Mouse (Mus musculus) hindbrain, embryonic 12.5 days (tissue): ENCODE results near the gene Sorcs3. TPM values are rescaled to one million over a fixed set of nuclear protein-coding genes. Genes with fewer than 3 reads are reported as not detected.

ENCODE experiments used
- ATAC-seq: fragments of 200-750 bp; cut with Nextera tagmentation; 2 replicates; pipeline ENCODE4 v1.8.0; 2017; ENCODE audit warnings: moderate TSS enrichment; ENCODE audit not compliant: low FRiP score
- H3K27ac ChIP-seq: fragments of 300-500 bp; sonication (generic); 2 replicates; pipeline ENCODE4 v1.5.1; 2016; ENCODE audit warnings: mild to moderate bottlenecking
- H3K27me3 ChIP-seq: fragments of 300-500 bp; sonication (generic); 2 replicates; pipeline ENCODE4 v1.6.1; 2016; ENCODE audit warnings: mild to moderate bottlenecking
- H3K36me3 ChIP-seq: fragments of 300-500 bp; sonication (generic); 2 replicates; pipeline ENCODE4 v1.6.1; 2016; ENCODE audit warnings: mild to moderate bottlenecking
- H3K4me1 ChIP-seq: fragments of 300-500 bp; sonication (generic); 2 replicates; pipeline ENCODE4 v1.6.1; 2016
- H3K4me2 ChIP-seq: fragments of 300-500 bp; sonication (generic); replicated peaks from 2 replicates; pipeline ENCODE4 v1.6.1; 2016; ENCODE audit warnings: mild to moderate bottlenecking
- H3K4me3 ChIP-seq: fragments of 300-500 bp; sonication (generic); 2 replicates; pipeline ENCODE4 v1.5.1; 2016; ENCODE audit warnings: mild to moderate bottlenecking
- H3K9ac ChIP-seq: fragments of 300-500 bp; sonication (generic); 2 replicates; pipeline ENCODE4 v1.6.1; 2016; ENCODE audit warnings: mild to moderate bottlenecking, moderate library complexity
- H3K9me3 ChIP-seq: fragments of 300-500 bp; sonication (generic); replicated peaks from 2 replicates; pipeline ENCODE4 v1.6.1; 2016; ENCODE audit warnings: mild to moderate bottlenecking
- WGBS: fragments of 180-500 bp; shearing (Covaris S2); methylation state at CpG from one replicate; pipeline ENCODE4 v1.1.7; 2016; 5-methylcytosine and 5-hydroxymethylcytosine counted together
- polyA plus RNA-seq: library from polyadenylated mRNA; unstranded; fragments of >200 nt; fragmentation: Nextera tagmentation; extraction: Ambion mirVana; gene quantifications from 2 replicates; pipeline ENCODE4 v1.2.1, GENCODE M21; 2016

Gene Sorcs3
- polyA plus RNA-seq, 1 experiment from 2014 or later: 7.6 TPM

GRCm38 (mm10) chr19:48575736-48576135 is 369.9 kb downstream of the Sorcs3 start:
- H3K27me3 ChIP-seq: no peaks in the 10 kb centered on the region
- WGBS: 62% methylated on average over 1 of the region's 1 CpGs
- no peak overlapping the region for H3K4me2 ChIP-seq

GRCm38 (mm10) chr19:48577169-48577568 is 371.3 kb downstream of the Sorcs3 start:
- H3K4me1 ChIP-seq: no peaks in the 10 kb centered on the region
- no peak overlapping the region for H3K4me2 ChIP-seq
- no peaks in the 10 kb centered on the region for H3K36me3 ChIP-seq
- no peak overlapping the region for H3K9ac ChIP-seq
- H3K27ac ChIP-seq: no peak overlapping the region
- H3K9me3 ChIP-seq: no peaks in the 10 kb centered on the region
- H3K27me3 ChIP-seq: no peaks in the 10 kb centered on the region
- ATAC-seq: no peak
- no peak overlapping the region for H3K4me3 ChIP-seq
- 63% methylated on average over 5 of the region's 5 CpGs for WGBS

More at GRCm38 (mm10) chr19:48575736-48576135, 369.9 kb downstream of the Sorcs3 start:
- no peak overlapping the region for H3K9ac ChIP-seq
- no peak overlapping the region for H3K4me3 ChIP-seq
- ATAC-seq: no peak
- no peaks in the 10 kb centered on the region for H3K9me3 ChIP-seq
- no peaks in the 10 kb centered on the region for H3K4me1 ChIP-seq
- no peaks in the 10 kb centered on the region for H3K36me3 ChIP-seq
- H3K27ac ChIP-seq: no peak overlapping the region

- H3K4me3 ChIP-seq: no peak overlapping the region
- ATAC-seq: no peak
- H3K4me1 ChIP-seq: no peaks in the 10 kb centered on the region
- no peak overlapping the region for H3K27ac ChIP-seq
- H3K9me3 ChIP-seq: no peaks in the 10 kb centered on the region
- H3K9ac ChIP-seq: no peak overlapping the region
- no peak overlapping the region for H3K4me2 ChIP-seq
- WGBS: 79% methylated on average over 8 of the region's 8 CpGs
- no peaks in the 10 kb centered on the region for H3K27me3 ChIP-seq
- H3K36me3 ChIP-seq: no peaks in the 10 kb centered on the region
Measured at GRCm38 (mm10) chr19:48584938-48585560, 379.2 kb downstream of the Sorcs3 start.

GRCm38 (mm10) chr19:48616951-48617350 is 411.1 kb downstream of the Sorcs3 start:
- WGBS: 60% methylated on average over 1 of the region's 1 CpGs
- H3K4me1 ChIP-seq: no peaks in the 10 kb centered on the region
- H3K27me3 ChIP-seq: no peaks in the 10 kb centered on the region
- no peak overlapping the region for H3K4me2 ChIP-seq
- no peak overlapping the region for H3K27ac ChIP-seq
- H3K9ac ChIP-seq: no peak overlapping the region
- no peaks in the 10 kb centered on the region for H3K9me3 ChIP-seq
- ATAC-seq: no peak
- H3K4me3 ChIP-seq: no peak overlapping the region
- no peaks in the 10 kb centered on the region for H3K36me3 ChIP-seq

GRCm38 (mm10) chr19:48630671-48631327 is 425.0 kb downstream of the Sorcs3 start:
- peak; percentile 87 for ATAC-seq
- no peak overlapping the region for H3K4me3 ChIP-seq

GRCm38 (mm10) chr19:48642566-48642965 is 436.7 kb downstream of the Sorcs3 start:
- H3K27ac ChIP-seq: no peak overlapping the region
- H3K9ac ChIP-seq: no peak overlapping the region
- H3K27me3 ChIP-seq: no peaks in the 10 kb centered on the region
- no peaks in the 10 kb centered on the region for H3K36me3 ChIP-seq
- H3K4me2 ChIP-seq: no peak overlapping the region
- WGBS: 84% methylated on average over 4 of the region's 4 CpGs
- no peak overlapping the region for H3K4me3 ChIP-seq
- H3K9me3 ChIP-seq: no peaks in the 10 kb centered on the region
- H3K4me1 ChIP-seq: peaks cover 4% of the 10 kb centered on the region; the same call in 1 of the 2 replicates
- no peak for ATAC-seq

More at GRCm38 (mm10) chr19:48630671-48631327, 425.0 kb downstream of the Sorcs3 start:
- no peaks in the 10 kb centered on the region for H3K36me3 ChIP-seq
- no peak overlapping the region for H3K27ac ChIP-seq
- 32% methylated on average over 6 of the region's 6 CpGs for WGBS
- H3K4me1 ChIP-seq: peaks cover 7% of the 10 kb centered on the region; the same call in 1 of the 2 replicates
- H3K4me2 ChIP-seq: no peak overlapping the region
- H3K27me3 ChIP-seq: no peaks in the 10 kb centered on the region
- H3K9me3 ChIP-seq: no peaks in the 10 kb centered on the region
- H3K9ac ChIP-seq: no peak overlapping the region

GRCm38 (mm10) chr19:48649941-48650340 is 444.1 kb downstream of the Sorcs3 start:
- H3K9me3 ChIP-seq: no peaks in the 10 kb centered on the region
- no peak overlapping the region for H3K27ac ChIP-seq
- no peaks in the 10 kb centered on the region for H3K4me1 ChIP-seq
- 73% methylated on average over 2 of the region's 2 CpGs for WGBS
- no peaks in the 10 kb centered on the region for H3K27me3 ChIP-seq
- no peak overlapping the region for H3K4me3 ChIP-seq
- ATAC-seq: no peak
- H3K9ac ChIP-seq: no peak overlapping the region
- H3K36me3 ChIP-seq: no peaks in the 10 kb centered on the region
- H3K4me2 ChIP-seq: no peak overlapping the region

- 74% methylated on average over 6 of the region's 6 CpGs for WGBS
- no peaks in the 10 kb centered on the region for H3K9me3 ChIP-seq
Measured at GRCm38 (mm10) chr19:48651617-48652016, 445.8 kb downstream of the Sorcs3 start.

GRCm38 (mm10) chr19:48660201-48660600 is 454.4 kb downstream of the Sorcs3 start:
- H3K4me1 ChIP-seq: peaks cover 7% of the 10 kb centered on the region; the same call in 1 of the 2 replicates
- no peaks in the 10 kb centered on the region for H3K9me3 ChIP-seq
- 0 out of 2 replicates have a peak overlapping the region, but pooled peaks have one; percentile 14 for H3K27ac ChIP-seq
- H3K36me3 ChIP-seq: no peaks in the 10 kb centered on the region
- 28% methylated on average over 6 of the region's 6 CpGs for WGBS
- no peak overlapping the region for H3K9ac ChIP-seq
- ATAC-seq: peak; percentile 68; the same call in 1 of the 2 replicates
- H3K4me2 ChIP-seq: no peak overlapping the region
- H3K27me3 ChIP-seq: no peaks in the 10 kb centered on the region
- no peak overlapping the region for H3K4me3 ChIP-seq

More at GRCm38 (mm10) chr19:48651617-48652016, 445.8 kb downstream of the Sorcs3 start:
- Histone ChIP-seq H3K36me3 (no peaks in the 10 kb centered on the region), H3K9ac (no peak overlapping the region), H3K27me3 (no peaks in the 10 kb centered on the region), H3K4me2 (no peak overlapping the region), H3K4me3 (no peak overlapping the region), H3K4me1 (no peaks in the 10 kb centered on the region), H3K27ac (no peak overlapping the region)
- ATAC-seq: no peak

GRCm38 (mm10) chr19:48679896-48680295 is 474.1 kb downstream of the Sorcs3 start:
- H3K27me3 ChIP-seq: no peaks in the 10 kb centered on the region
- ATAC-seq: no peak
- H3K4me3 ChIP-seq: no peak overlapping the region
- no peaks in the 10 kb centered on the region for H3K9me3 ChIP-seq
- H3K4me2 ChIP-seq: no peak overlapping the region
- 86% methylated on average over 1 of the region's 1 CpGs for WGBS
- peaks cover 4% of the 10 kb centered on the region for H3K4me1 ChIP-seq
- no peaks in the 10 kb centered on the region for H3K36me3 ChIP-seq
- H3K27ac ChIP-seq: no peak overlapping the region
- no peak overlapping the region for H3K9ac ChIP-seq

- Histone ChIP-seq H3K27me3 (no peaks in the 10 kb centered on the region), H3K4me2 (no peak overlapping the region), H3K4me3 (no peak overlapping the region), H3K36me3 (no peaks in the 10 kb centered on the region), H3K4me1 (peaks cover 4% of the 10 kb centered on the region), H3K27ac (no peak overlapping the region), H3K9ac (no peak overlapping the region), H3K9me3 (no peaks in the 10 kb centered on the region)
- no peak for ATAC-seq
- WGBS: 70% methylated on average over 3 of the region's 3 CpGs
Measured at GRCm38 (mm10) chr19:48682485-48682884, 476.7 kb downstream of the Sorcs3 start.

- Histone ChIP-seq H3K36me3 (no peaks in the 10 kb centered on the region), H3K9ac (no peak overlapping the region), H3K4me2 (no peak overlapping the region), H3K27ac (no peak overlapping the region), H3K4me1 (peaks cover 4% of the 10 kb centered on the region), H3K4me3 (no peak overlapping the region), H3K27me3 (no peaks in the 10 kb centered on the region), H3K9me3 (no peaks in the 10 kb centered on the region)
- WGBS: 52% methylated on average over 2 of the region's 2 CpGs
- no peak for ATAC-seq
Measured at GRCm38 (mm10) chr19:48686369-48686768, 480.5 kb downstream of the Sorcs3 start.
